Mouse (Mus musculus) liver, adult 2 months (tissue): ENCODE measurements around the gene Itgb2. TPM values are rescaled to one million over a fixed set of nuclear protein-coding genes. Genes with fewer than 3 reads are reported as not detected.
A peak's percentile ranks its signal among the peaks of the same experiment; 100 is the strongest.

Source experiments
- DNase-seq: peaks from one replicate; pipeline ENCODE4 v3.0.0-alpha.2; 2011; ENCODE audit warnings: low read depth, low spot score; ENCODE audit errors: extremely low read depth
- H3K27ac ChIP-seq: fragments of 200-500 bp; replicated peaks from 2 replicates; pipeline ENCODE4 v1.5.1; 2012; ENCODE audit warnings: low read depth, mild to moderate bottlenecking, control low read depth, inconsistent platforms, low read length; ENCODE audit not compliant: insufficient read depth
- H3K27me3 ChIP-seq: fragments of 200-500 bp; 2 replicates; pipeline ENCODE4 v1.6.1; 2012; ENCODE audit warnings: mild to moderate bottlenecking, moderate library complexity, low read length, inconsistent platforms; ENCODE audit not compliant: control insufficient read depth, insufficient read depth
- H3K36me3 ChIP-seq: fragments of 200-500 bp; 2 replicates; pipeline ENCODE4 v1.6.1; 2012; ENCODE audit warnings: low read length, inconsistent platforms; ENCODE audit not compliant: control insufficient read depth, insufficient read depth
- H3K4me1 ChIP-seq: fragments of 200-500 bp; 2 replicates; pipeline ENCODE4 v1.6.1; 2011; ENCODE audit warnings: low read length; ENCODE audit not compliant: control insufficient read depth, insufficient read depth
- H3K4me3 ChIP-seq: fragments of 200-500 bp; 2 replicates; pipeline ENCODE4 v1.5.1; 2011; ENCODE audit warnings: low read depth, mild to moderate bottlenecking, control low read depth, low read length, moderate library complexity; ENCODE audit not compliant: insufficient read depth
- H3K79me2 ChIP-seq: fragments of 200-500 bp; 2 replicates; pipeline ENCODE4 v1.6.1; 2012; ENCODE audit warnings: inconsistent platforms, mild to moderate bottlenecking, low read length, moderate library complexity; ENCODE audit not compliant: control insufficient read depth, insufficient read depth
- H3K9ac ChIP-seq: fragments of 200-500 bp; 2 replicates; pipeline ENCODE4 v1.6.1; 2012; ENCODE audit warnings: low read depth, mild to moderate bottlenecking, control low read depth, inconsistent platforms, low read length
- CTCF ChIP-seq: fragments of 200-500 bp; IDR thresholded peaks from 2 replicates; pipeline ENCODE4 v1.5.1; 2011; ENCODE audit warnings: low read depth, low read length, control low read depth
- POLR2A ChIP-seq: fragments of 200-500 bp; IDR thresholded peaks from 2 replicates; pipeline ENCODE4 v1.6.1; 2011; ENCODE audit warnings: low read length, control low read depth; ENCODE audit not compliant: insufficient read depth; ENCODE audit errors: extremely low read depth
- WGBS: fragments of 180-500 bp; shearing (Covaris S2); methylation state at CpG from one replicate; pipeline ENCODE4 v1.1.7; 2018; 5-methylcytosine and 5-hydroxymethylcytosine counted together
- polyA plus RNA-seq: library from polyadenylated mRNA; depleted of rRNA; stranded (reverse); fragments of >200 nt; gene quantifications from 2 replicates; pipeline ENCODE4 v1.2.3, GENCODE M21; 2012
- total RNA-seq: library from RNA; depleted of rRNA; stranded (reverse); fragments of >200 nt; gene quantifications from 2 replicates; pipeline ENCODE4 v1.2.3, GENCODE M21; 2014

The Itgb2 gene
- total and polyA plus RNA-seq, 2 experiments: 4.8 to 5.6 TPM

- no peaks in the 10 kb centered on the region for H3K4me1 ChIP-seq
- WGBS: 79% methylated on average over 2 of the region's 2 CpGs
- no peak for TF ChIP-seq CTCF
- no peak for TF ChIP-seq POLR2A
- no peaks in the 10 kb centered on the region for H3K36me3 ChIP-seq
- no peaks in the 10 kb centered on the region for H3K79me2 ChIP-seq
- no peak overlapping the region for H3K27ac ChIP-seq
- H3K4me3 ChIP-seq: no peak overlapping the region
- no peak overlapping the region for H3K9ac ChIP-seq
- DNase-seq: no peak
- no peaks in the 10 kb centered on the region for H3K27me3 ChIP-seq
Measured at GRCm38 (mm10) chr10:77526488-77526887, 3.6 kb upstream of the Itgb2 start.

GRCm38 (mm10) chr10:77528634-77529033, 1.4 kb upstream of the Itgb2 start:
- Histone ChIP-seq H3K9ac (no peak overlapping the region), H3K4me1 (no peaks in the 10 kb centered on the region)

GRCm38 (mm10) chr10:77531026-77532019, 1.3 kb downstream of the Itgb2 start:
- H3K4me3 ChIP-seq: peak overlapping the region; percentile 10; the same call in 1 of the 2 replicates
- no peak overlapping the region for H3K27ac ChIP-seq
- H3K4me1 ChIP-seq: no peaks in the 10 kb centered on the region
- no peaks in the 10 kb centered on the region for H3K79me2 ChIP-seq
- no peak for TF ChIP-seq POLR2A
- no peak for TF ChIP-seq CTCF
- DNase-seq: no peak
- no peaks in the 10 kb centered on the region for H3K27me3 ChIP-seq
- H3K9ac ChIP-seq: no peak overlapping the region
- WGBS: 81% methylated on average over 6 of the region's 6 CpGs
- H3K36me3 ChIP-seq: no peaks in the 10 kb centered on the region

More at GRCm38 (mm10) chr10:77528634-77529033, 1.4 kb upstream of the Itgb2 start:
- WGBS: 32% methylated on average over 6 of the region's 6 CpGs
- H3K4me3 ChIP-seq: no peak overlapping the region
- no peaks in the 10 kb centered on the region for H3K79me2 ChIP-seq
- no peaks in the 10 kb centered on the region for H3K27me3 ChIP-seq
- no peaks in the 10 kb centered on the region for H3K36me3 ChIP-seq
- H3K27ac ChIP-seq: no peak overlapping the region
- DNase-seq: peak; percentile 98
- no peak for TF ChIP-seq POLR2A
- TF ChIP-seq CTCF: no peak

GRCm38 (mm10) chr10:77532020-77532413, 2.0 kb downstream of the Itgb2 start:
- H3K27ac ChIP-seq: no peak overlapping the region
- no peaks in the 10 kb centered on the region for H3K27me3 ChIP-seq
- H3K9ac ChIP-seq: no peak overlapping the region
- no peaks in the 10 kb centered on the region for H3K36me3 ChIP-seq
- no peaks in the 10 kb centered on the region for H3K79me2 ChIP-seq
- H3K4me3 ChIP-seq: no peak overlapping the region
- TF ChIP-seq CTCF (no peak), POLR2A (no peak)
- no peaks in the 10 kb centered on the region for H3K4me1 ChIP-seq
- WGBS: 83% methylated on average over 1 of the region's 1 CpGs
- no peak for DNase-seq

- TF ChIP-seq CTCF (no peak), POLR2A (no peak)
- no peak for DNase-seq
- H3K79me2 ChIP-seq: no peaks in the 10 kb centered on the region
- no peaks in the 10 kb centered on the region for H3K27me3 ChIP-seq
- H3K27ac ChIP-seq: peak overlapping the region; percentile 10; the same call in 1 of the 2 replicates
- no peak overlapping the region for H3K9ac ChIP-seq
- H3K36me3 ChIP-seq: no peaks in the 10 kb centered on the region
- no peaks in the 10 kb centered on the region for H3K4me1 ChIP-seq
- 68% methylated on average over 8 of the region's 8 CpGs for WGBS
- no peak overlapping the region for H3K4me3 ChIP-seq
Measured at GRCm38 (mm10) chr10:77536727-77537126, 6.7 kb downstream of the Itgb2 start.
